Mouse (Mus musculus) E14TG2a.4 (cell line): ENCODE data around the gene Trpc1.

Experiments used
- H3K27me3 ChIP-seq: 2 replicates; pipeline ENCODE4 v1.6.1; 2014; ENCODE audit warnings: low read length, control low read depth; ENCODE audit not compliant: insufficient read depth
- H3K36me3 ChIP-seq: 2 replicates; pipeline ENCODE4 v1.6.1; 2014; ENCODE audit warnings: low read length, control low read depth; ENCODE audit not compliant: insufficient read depth
- H3K4me1 ChIP-seq: replicated peaks from 2 replicates; pipeline ENCODE4 v1.6.1; 2014; ENCODE audit warnings: low read depth, low read length, control low read depth
- H3K4me3 ChIP-seq: replicated peaks from 2 replicates; pipeline ENCODE4 v1.5.1; 2014; ENCODE audit warnings: mild to moderate bottlenecking, low read length
- H3K9me3 ChIP-seq: 2 replicates; pipeline ENCODE4 v1.6.1; 2014; ENCODE audit warnings: low read length, control low read depth
- CTCF ChIP-seq: conservative IDR thresholded peaks from 2 replicates; pipeline ENCODE4 v1.5.1; 2014; ENCODE audit warnings: low read length
- NANOG ChIP-seq: IDR thresholded peaks from 2 replicates; pipeline ENCODE4 v1.6.1; 2014; ENCODE audit warnings: borderline replicate concordance, low read length, mixed read lengths
- POU5F1 ChIP-seq: IDR thresholded peaks from 2 replicates; pipeline ENCODE4 v1.6.1; 2014; ENCODE audit warnings: low read length, borderline replicate concordance

Gene Trpc1

GRCm38 (mm10) chr9:95708943-95709342 lies 41.2 kb downstream of the Trpc1 start:
- Histone ChIP-seq H3K4me3 (no peak overlapping the region), H3K4me1 (no peaks in the 10 kb centered on the region), H3K9me3 (no peaks in the 10 kb centered on the region), H3K27me3 (no peaks in the 10 kb centered on the region), H3K36me3 (no peaks in the 10 kb centered on the region)
- no peak for TF ChIP-seq NANOG
- TF ChIP-seq POU5F1, result no peak
- peak; percentile 64 for TF ChIP-seq CTCF

GRCm38 (mm10) chr9:95705371-95705770 lies 44.8 kb downstream of the Trpc1 start:
- TF ChIP-seq NANOG, result no peak
- TF ChIP-seq POU5F1, result no peak
- TF ChIP-seq CTCF, result no peak
- Histone ChIP-seq H3K9me3 (no peaks in the 10 kb centered on the region), H3K4me3 (no peak overlapping the region), H3K4me1 (no peaks in the 10 kb centered on the region), H3K36me3 (no peaks in the 10 kb centered on the region), H3K27me3 (no peaks in the 10 kb centered on the region)

GRCm38 (mm10) chr9:95704078-95704477 lies 46.1 kb downstream of the Trpc1 start:
- H3K4me3 ChIP-seq, result no peak overlapping the region
- H3K9me3 ChIP-seq, result no peaks in the 10 kb centered on the region
- no peaks in the 10 kb centered on the region for H3K4me1 ChIP-seq
- TF ChIP-seq CTCF, result no peak
- TF ChIP-seq NANOG, result no peak
- no peak for TF ChIP-seq POU5F1
- H3K27me3 ChIP-seq, result no peaks in the 10 kb centered on the region
- H3K36me3 ChIP-seq, result no peaks in the 10 kb centered on the region

- no peak overlapping the region for H3K4me3 ChIP-seq
- no peaks in the 10 kb centered on the region for H3K27me3 ChIP-seq
- peaks cover 15% of the 10 kb centered on the region for H3K36me3 ChIP-seq
- H3K4me1 ChIP-seq, result no peaks in the 10 kb centered on the region
- no peaks in the 10 kb centered on the region for H3K9me3 ChIP-seq
- TF ChIP-seq CTCF (no peak), POU5F1 (no peak), NANOG (no peak)
Measured at GRCm38 (mm10) chr9:95699273-95699672, 50.9 kb downstream of the Trpc1 start.

GRCm38 (mm10) chr9:95697808-95698207 lies 52.4 kb downstream of the Trpc1 start:
- TF ChIP-seq NANOG, result no peak
- peak; percentile 82 for TF ChIP-seq CTCF
- H3K27me3 ChIP-seq, result no peaks in the 10 kb centered on the region
- no peaks in the 10 kb centered on the region for H3K9me3 ChIP-seq
- no peaks in the 10 kb centered on the region for H3K4me1 ChIP-seq
- no peak overlapping the region for H3K4me3 ChIP-seq
- peaks cover 21% of the 10 kb centered on the region for H3K36me3 ChIP-seq

- Histone ChIP-seq H3K36me3 (peaks cover 24% of the 10 kb centered on the region), H3K27me3 (no peaks in the 10 kb centered on the region), H3K4me3 (no peak overlapping the region), H3K9me3 (no peaks in the 10 kb centered on the region), H3K4me1 (no peaks in the 10 kb centered on the region)
- no peak for TF ChIP-seq CTCF
- no peak for TF ChIP-seq NANOG
- TF ChIP-seq POU5F1, result no peak
Measured at GRCm38 (mm10) chr9:95696581-95696980, 53.6 kb downstream of the Trpc1 start.

- TF ChIP-seq NANOG, result no peak
- TF ChIP-seq POU5F1, result no peak
- TF ChIP-seq CTCF, result no peak
- Histone ChIP-seq H3K4me3 (no peak overlapping the region), H3K9me3 (no peaks in the 10 kb centered on the region), H3K4me1 (no peaks in the 10 kb centered on the region; the same call in 1 of the 2 replicates), H3K27me3 (no peaks in the 10 kb centered on the region), H3K36me3 (peaks cover 27% of the 10 kb centered on the region)
Measured at GRCm38 (mm10) chr9:95695023-95695422, 55.2 kb downstream of the Trpc1 start.

GRCm38 (mm10) chr9:95694526-95694925 lies 55.6 kb downstream of the Trpc1 start:
- no peak for TF ChIP-seq POU5F1
- TF ChIP-seq NANOG, result no peak
- TF ChIP-seq CTCF, result no peak
- H3K4me3 ChIP-seq, result no peak overlapping the region
- H3K4me1 ChIP-seq, result no peaks in the 10 kb centered on the region; the same call in 1 of the 2 replicates
- H3K27me3 ChIP-seq, result no peaks in the 10 kb centered on the region
- H3K36me3 ChIP-seq, result peaks cover 31% of the 10 kb centered on the region
- H3K9me3 ChIP-seq, result no peaks in the 10 kb centered on the region

GRCm38 (mm10) chr9:95693528-95694100 lies 56.6 kb downstream of the Trpc1 start:
- no peak for TF ChIP-seq CTCF
- H3K36me3 ChIP-seq, result peaks cover 39% of the 10 kb centered on the region
- H3K9me3 ChIP-seq, result no peaks in the 10 kb centered on the region
- H3K4me1 ChIP-seq, result no peaks in the 10 kb centered on the region; the same call in 1 of the 2 replicates
- no peak overlapping the region for H3K4me3 ChIP-seq
- H3K27me3 ChIP-seq, result no peaks in the 10 kb centered on the region
